Mouse (Mus musculus) heart, postnatal 4 days (tissue): ENCODE measurements at regions not wholly inside any gene's neighbourhood (a gene's known extent, or its start where the extent isn't known, plus 50 kb on each side); places are given as distances from the start of the nearest gene placed in this dataset.
"Not testable (repeated sequence)": the region's sequence is repeated elsewhere in the genome, so short reads cannot be mapped to it uniquely, and the experiment has no call there.

Source experiments
- DNase-seq: peaks from one replicate; pipeline ENCODE4 v3.0.0; 2021

DNA sequence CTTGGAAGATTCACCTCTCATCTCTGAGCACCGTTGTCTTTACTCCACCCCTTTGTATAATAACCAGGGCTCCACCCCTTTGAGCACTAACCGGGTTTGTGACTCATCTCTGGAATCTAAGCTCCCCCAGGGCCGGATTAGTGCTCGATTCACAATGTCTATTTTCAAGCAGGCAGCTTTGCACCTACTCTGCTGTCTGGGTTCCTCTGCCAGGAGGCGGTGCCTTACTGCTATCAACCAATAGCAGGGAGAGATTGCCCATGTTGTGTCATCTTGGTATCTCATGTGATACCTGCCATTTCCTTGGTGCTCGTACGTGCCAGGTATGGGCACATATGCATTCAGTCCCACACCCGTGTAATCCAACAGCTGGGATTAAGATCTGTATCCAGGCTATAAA, 285.3 kb downstream of the 4933412E24Rik start:
- no peak for DNase-seq

DNA sequence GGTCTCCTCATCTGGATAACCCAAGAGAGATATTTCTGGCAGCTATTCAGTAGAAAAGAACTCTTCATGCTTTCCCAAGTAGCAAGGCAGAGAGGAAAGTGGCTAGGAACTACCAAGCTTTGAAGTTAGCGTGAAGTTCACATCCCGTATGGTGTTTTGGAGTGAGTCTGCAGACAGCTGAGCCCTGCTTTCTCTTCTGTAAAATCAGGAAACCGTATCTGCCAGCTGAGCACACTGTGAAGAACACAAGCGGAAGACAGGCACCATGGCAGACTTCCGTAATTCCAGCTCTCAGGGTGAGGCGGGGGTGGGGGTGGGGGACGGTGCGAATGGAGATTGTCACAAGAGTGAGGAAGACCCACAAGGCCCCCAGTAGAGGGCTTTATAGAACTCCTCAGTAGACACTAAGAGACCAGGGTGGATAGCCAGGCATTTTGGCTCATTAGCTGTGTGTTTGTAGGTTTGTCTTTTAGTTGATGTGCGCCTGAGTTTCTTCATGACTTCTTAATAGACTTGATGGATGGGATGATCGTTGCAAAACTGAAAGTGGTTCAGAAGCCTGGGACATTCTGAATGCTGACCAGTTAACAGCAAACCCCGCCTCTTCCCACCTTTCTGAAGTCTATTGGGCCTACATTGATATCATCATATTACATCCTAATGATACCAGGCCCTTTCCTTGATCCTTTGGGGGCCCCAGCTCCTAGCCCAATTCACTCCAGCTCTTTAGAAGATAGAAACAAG, 287.4 kb downstream of the 4933412E24Rik start:
- no peak for DNase-seq

DNA sequence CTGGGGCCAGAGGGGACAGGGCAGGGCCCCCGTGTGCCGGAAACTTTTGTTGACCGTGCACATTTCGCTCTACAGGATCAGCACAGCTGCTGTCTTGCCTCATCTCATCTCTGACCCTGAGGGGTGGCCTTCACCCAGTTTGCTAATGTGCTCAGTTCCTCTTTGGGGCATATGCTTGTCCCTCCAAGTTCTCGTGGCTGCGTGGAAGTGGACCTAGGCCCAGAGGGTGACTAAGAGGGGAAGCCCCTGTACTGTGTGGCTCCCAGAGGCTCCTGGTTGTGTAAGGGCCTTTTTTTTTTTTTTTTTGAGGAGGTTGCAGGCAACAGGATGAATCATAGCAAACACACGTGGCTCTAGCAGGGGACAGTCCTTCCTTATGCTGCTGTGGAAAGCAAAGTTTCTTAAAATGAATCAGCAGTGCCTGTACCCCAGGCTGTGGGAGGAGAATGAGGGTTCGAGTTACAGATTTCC, 288.2 kb downstream of the 4933412E24Rik start:
- peak; percentile 15 for DNase-seq

DNA sequence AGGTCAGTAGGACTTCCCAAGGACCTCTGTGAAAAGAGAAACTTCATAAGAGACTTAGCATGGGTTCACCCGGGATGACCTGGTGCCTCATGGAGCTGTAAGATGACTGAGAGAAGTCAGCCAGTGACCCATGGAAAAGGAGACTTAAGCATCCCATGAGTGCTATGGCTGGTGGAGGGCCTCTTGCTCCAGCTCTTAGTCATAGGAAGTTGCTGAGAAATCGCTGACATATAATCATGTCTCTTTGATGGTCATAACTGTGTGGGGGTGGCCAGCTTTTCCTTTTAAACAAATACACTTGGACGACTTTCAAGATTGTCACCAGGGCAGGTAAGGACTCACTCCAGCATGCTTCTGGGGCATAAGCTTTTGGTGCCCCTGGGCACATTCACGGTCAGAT, 290.5 kb downstream of the 4933412E24Rik start:
- DNase-seq, result no peak

DNA sequence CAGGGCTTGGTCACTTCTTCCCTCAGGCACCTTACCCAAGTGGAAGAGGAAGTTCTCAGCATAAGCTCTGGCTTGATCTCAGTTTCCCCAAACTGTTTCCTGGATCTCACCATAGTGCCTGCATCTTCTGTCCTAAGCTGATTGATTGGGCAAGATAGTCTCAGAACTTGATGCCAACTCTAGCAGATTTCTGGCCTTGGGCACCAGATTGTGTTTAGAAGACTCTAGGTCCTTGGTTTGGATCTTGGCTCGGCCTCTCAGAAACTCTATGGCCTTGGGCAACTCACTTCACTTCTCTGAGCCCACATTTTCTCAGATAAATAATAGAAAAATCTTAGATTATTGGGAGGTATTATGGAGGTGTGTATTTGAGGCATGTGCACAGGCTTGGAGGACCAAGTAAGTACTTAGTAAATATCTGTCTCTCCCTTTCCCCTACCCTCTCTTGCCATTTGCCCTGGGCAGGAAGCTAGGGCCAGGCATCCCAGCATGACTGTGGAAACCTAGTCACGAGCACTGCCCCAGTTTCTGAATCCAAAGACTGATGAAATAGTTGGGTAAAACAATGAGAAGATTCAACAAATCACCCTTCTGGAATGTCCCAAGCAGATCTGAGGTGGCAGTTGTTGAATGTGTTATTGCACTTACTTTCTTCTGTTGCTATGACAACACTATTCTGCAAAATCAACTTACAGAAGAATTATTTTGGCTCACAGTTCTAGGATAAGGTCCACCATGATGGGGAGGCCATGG, 293.6 kb downstream of the 4933412E24Rik start:
- DNase-seq, result no peak

DNA sequence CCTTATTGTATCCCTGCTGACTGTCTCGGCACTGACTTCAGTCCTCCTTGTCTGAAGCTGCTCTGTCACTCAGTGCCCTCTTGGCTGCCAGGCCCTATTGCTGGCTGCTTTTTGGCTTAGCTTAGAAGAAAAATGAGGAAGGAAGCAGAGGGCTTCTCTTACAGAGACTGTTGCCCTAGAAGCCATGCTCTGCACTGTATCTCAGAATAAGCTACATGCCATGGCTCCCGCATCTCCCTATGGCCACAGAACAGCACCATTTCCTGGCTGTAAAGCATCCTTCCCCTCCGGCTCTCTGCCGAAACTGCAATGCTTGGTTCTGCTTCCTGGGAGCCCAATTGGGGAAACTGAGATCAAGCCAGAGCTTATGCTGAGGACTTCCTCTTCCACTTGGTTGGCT, 295.0 kb downstream of the 4933412E24Rik start:
- no peak for DNase-seq

DNA sequence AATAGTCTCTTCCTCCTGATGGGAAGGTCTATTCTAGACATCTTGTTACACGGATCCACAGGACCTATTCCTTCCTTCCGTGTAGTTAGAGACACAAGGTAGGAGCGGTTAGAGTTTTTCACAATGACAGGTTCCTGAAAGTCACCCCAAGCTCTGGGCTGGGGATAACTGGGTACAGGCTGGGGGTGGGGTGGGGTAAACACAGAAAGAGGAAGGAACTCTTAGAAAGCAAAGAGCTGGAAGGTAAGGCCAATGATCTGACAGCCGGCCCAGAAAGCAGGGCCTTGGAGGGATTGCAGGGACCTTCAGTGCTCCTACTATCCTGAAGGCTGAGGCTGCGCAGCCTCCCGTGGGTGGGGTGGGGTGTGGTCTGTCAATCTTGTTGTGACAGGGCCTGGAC, 295.4 kb downstream of the 4933412E24Rik start:
- no peak for DNase-seq

DNA sequence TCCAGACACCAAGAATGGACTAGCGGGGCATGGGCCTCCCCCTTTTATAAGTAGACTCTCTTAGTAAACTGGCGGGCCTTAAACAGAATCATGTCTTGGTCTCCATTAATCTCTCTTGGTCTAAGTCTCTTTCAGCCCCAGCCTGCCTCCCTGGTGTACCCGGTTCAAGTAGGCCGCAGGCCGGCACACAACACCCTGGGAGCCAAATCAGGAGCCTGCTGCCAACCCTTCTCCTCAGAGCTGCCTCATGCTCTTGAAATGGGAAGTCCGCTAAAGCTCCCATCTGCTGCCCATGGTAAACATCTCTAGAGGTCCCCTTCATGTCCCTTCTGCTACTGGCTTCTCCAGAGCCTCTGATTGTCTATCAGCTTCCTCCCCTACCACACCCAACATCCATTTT, 296.3 kb downstream of the 4933412E24Rik start:
- no peak for DNase-seq

DNA sequence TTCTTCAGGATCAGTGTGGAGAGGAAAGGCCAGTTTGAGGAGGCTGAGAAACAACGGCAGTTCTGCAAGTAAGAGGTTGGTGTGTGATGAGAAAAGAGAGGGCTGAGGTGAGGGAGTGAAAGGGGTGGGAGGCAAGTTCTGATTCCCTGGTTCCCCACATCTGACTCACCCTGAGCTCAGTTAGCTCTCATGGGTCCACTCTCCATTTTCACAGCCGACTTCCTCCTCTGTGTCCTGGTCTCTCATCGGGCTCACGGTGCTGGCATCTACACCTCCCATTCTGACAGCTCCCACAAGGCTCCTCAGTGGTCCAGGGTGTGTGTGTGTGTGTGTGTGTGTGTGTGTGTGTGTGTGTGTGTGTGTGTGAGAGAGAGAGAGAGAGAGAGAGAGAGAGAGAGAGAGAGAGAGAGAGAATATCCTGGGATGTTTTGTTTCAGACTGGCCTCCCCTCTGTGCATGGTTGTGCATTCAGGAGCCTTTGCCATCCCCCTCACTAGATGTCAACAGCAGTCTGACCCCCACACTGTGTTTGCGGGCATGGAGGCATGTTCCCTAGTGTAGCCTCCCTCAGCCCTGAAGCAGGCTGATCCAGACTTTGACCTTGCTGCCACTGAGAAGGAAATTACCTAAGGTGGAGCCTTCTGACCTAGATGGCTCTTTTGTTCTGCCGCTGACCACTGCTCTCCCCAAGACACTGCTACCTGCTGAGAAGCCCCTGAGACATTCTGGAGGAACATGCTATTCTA, 296.9 kb downstream of the 4933412E24Rik start:
- DNase-seq, result not testable (repeated sequence)

DNA sequence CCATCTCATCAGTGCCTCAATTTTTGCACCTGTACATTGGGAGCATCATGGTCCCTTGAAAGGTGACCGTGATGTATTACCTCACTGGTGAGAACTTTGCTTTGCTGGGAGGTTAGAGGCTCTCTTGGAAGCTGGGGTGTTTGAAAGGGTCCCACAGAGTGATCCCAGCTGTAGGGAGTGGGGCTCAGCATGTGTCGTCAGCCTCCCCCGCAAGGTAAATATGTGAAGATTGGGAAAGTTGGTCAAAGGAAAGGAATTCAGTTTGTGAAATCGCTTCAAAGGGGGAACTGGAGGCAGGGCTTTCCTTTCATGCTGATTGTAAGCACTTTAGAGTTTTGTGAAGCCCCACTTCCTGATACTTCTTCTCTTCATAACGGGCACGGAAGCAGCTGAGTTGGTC, 299.5 kb downstream of the 4933412E24Rik start:
- no peak for DNase-seq

DNA sequence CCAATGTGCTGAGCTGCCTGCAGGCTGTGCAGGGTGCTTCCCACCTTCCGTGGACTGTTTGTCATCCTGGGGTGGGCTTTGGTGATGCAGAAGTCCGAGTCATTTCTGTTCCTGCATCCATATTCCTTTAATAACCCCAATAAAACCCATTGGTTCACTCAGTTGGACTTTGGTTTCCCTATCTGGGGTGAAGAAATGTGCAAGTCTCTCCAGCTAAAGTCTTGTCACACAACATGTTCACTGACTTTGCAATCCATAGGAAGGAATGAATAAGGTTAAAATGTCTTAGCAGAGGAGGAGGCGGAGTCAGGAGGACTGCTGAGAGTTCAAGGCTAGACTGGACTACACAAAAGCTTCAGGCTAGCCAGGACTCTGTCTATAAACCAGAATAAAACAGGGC, 300.5 kb downstream of the 4933412E24Rik start:
- no peak for DNase-seq

DNA sequence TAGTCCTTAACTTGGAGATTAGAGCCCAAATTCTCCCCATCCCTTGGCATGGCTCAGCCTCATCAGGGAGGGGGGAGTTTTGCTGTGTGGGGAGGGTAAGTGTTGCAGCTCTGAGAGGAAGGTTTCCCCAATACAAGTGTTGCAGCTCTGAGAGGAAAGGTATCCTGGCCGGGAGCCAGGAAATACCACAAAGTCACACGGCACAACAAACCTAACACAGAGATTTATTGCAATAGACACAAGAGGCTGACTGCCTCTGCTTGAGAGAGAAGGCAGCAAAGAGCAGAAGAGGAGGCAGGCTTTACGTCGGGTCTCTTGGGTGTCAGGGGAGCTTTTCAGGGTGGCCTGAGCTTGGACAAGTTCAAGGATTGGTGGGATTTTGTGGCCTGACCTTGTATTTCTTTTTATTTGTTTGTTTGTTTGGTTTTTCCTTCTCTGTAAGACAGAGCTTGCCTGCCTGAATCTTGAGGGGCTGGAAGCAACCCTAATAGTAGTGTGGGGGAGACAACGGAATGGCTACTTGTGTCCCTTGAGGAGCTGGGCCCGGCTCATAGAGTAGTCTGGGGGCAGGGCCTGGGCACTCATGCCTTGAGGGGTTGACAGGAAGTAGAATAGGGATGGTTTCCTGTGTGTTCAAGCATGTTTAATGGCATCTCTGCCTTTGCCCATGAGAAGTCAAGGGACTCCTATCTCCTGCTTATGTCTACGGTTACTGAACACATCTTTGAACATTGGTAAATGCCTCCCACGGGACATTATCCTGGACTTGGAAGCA, 302.3 kb downstream of the 4933412E24Rik start:
- no peak for DNase-seq

DNA sequence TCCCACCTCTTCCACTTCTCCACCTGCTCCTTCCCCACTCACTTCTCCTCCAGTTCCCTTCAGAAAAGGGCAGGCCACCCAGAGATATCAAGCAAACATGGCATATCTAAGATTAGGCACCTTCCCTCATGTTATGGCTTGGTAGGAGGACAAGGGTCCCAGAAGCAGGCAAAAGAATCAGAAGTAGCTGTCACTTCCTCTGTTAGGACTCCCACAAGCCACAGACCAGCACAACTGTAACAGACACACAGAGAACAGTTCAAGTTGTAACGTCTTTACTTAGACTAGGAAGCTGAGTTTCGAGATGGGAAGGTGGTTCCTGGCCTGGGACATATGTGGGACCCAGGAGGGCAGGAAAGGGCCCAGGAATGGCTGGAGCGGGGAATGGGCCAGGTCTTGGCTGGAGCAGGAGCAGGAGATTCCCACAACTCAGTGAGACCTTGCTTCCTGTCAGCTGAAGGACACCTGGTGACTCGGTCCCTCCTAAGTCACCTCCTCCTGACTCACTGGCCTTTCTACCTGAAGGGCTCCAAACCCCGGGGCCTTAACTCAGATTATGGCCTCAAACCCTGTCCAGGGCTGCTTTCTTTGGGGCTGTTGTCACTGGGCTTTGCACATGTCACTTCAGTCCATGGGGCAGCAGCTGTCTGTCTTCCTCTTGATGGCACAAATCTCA, 304.2 kb downstream of the 4933412E24Rik start:
- DNase-seq, result no peak

DNA sequence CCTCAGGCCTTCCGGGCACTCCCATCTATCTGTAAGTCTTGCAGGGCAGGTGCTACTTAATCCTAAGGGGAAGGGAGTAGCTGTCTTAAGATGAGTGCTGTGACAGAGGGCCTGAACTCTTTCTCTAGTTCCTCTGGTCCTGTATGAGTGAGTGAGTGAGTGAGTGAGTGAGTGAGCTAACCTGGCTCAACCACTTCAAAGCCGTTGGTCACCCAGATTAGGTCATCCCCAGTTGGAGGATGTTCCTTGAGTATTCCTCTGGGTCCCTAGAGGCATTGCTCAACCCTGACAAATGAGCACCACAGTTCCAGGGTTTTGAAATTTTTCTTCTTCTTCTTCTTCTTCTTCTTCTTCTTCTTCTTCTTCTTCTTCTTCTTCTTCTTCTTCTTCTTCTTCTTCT, 306.5 kb downstream of the 4933412E24Rik start:
- no peak for DNase-seq

DNA sequence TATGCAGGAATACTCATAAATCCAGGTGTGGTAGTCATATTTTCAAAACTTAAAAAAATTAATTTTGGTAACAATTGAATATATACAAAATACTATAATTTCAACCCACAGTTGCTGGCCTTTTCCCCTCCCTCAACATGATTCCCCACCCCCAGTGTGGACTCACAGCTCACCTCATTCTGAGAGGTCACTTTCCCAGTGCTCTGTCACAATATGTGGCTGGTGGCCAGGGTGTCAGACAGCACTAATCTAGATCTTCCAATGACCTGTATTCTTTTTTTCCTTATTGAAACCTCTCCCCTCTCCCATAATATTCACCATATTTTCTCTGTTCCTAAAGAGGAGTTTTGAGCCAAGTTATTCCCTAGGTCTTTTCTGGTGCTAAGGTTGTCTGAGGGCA, 308.0 kb downstream of the 4933412E24Rik start:
- DNase-seq, result no peak

DNA sequence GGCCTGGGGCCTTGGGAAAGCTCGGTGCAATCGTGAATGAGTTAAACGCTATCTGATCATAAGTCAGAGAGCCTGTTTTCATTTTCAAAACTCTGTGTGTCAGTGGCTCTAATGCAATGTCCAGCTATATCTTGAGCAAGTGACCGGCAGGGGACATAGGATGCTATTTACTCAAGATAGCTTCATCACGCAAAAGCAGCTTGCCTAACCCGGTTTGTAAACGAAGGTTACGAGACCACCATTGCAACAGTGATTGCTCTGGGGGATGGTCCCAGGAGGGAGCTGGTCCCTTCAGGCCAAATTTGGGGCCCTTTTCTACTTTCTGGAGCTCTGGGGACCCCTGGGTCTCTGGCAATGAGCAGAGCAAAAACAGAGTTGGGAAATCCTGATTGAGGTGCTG, 309.3 kb downstream of the 4933412E24Rik start:
- DNase-seq, result no peak
